ENCODE assay signal across 8 mouse cellular contexts in genomic region chr1:165236321-165237298, GRCm38 (mm10). TPM values are rescaled to one million over a fixed set of nuclear protein-coding genes. Genes with fewer than 3 reads are reported as not detected.
DNase-seq lines count a peak whose midpoint lies in the region; ATAC-seq and TF ChIP-seq lines count a peak whose summit lies in the region.

TSS of gene Tiprl (minus strand) at chr1:165236996.

- no peaks in the 10 kb centered on the region for H3K9me3 ChIP-seq in embryonic facial prominence, embryonic 13.5 days
- no peaks in the 10 kb centered on the region for H3K9me3 ChIP-seq in limb, embryonic 12.5 days
- no peaks in the 10 kb centered on the region for H3K9me3 ChIP-seq in midbrain, embryonic 15.5 days

- H3K9ac ChIP-seq in embryonic facial prominence, embryonic 13.5 days: peak within 1 kb of the TSS; percentile 90
- peak within 1 kb of the TSS; percentile 85 for H3K9ac ChIP-seq in limb, embryonic 12.5 days (replicated peaks)
- H3K9ac ChIP-seq in midbrain, embryonic 15.5 days: peak within 1 kb of the TSS; percentile 79

- TF ChIP-seq CTCF in kidney, adult 2 months (conservative IDR thresholded peaks at IDR 0.05; ENCODE audit: insufficient read depth, insufficient read length, low read depth, low read length): no peak
- TF ChIP-seq CTCF in spleen, adult 2 months (IDR thresholded peaks at IDR 0.05; ENCODE audit: extremely low read depth, insufficient read depth, insufficient read length, insufficient replicate concordance): no peak

- H3K27me3 ChIP-seq in embryonic facial prominence, embryonic 13.5 days: no peaks in the 10 kb centered on the region
- H3K27me3 ChIP-seq in kidney, adult 2 months (replicated peaks; ENCODE audit: control insufficient read depth, insufficient read depth, low read length): no peaks in the 10 kb centered on the region
- H3K27me3 ChIP-seq in limb, embryonic 12.5 days: no peaks in the 10 kb centered on the region
- H3K27me3 ChIP-seq in midbrain, embryonic 15.5 days (replicated peaks): no peaks in the 10 kb centered on the region
- no peaks in the 10 kb centered on the region for H3K27me3 ChIP-seq in spleen, adult 2 months (ENCODE audit: control insufficient read depth, insufficient read depth, low read length)

- peak within 1 kb of the TSS; percentile 91 for H3K27ac ChIP-seq in embryonic facial prominence, embryonic 13.5 days
- peak within 1 kb of the TSS; percentile 81 for H3K27ac ChIP-seq in kidney, adult 2 months (ENCODE audit: insufficient read depth, low read depth, low read length)
- peak within 1 kb of the TSS; percentile 93 for H3K27ac ChIP-seq in limb, embryonic 12.5 days
- H3K27ac ChIP-seq in midbrain, embryonic 15.5 days: peak within 1 kb of the TSS; percentile 93
- peak within 1 kb of the TSS; percentile 92 for H3K27ac ChIP-seq in spleen, adult 2 months (ENCODE audit: insufficient read depth, low read length)

- DNase-seq in 3134 (ENCODE audit: extremely low read depth, insufficient read length, low spot score): peak; percentile 99
- peak; percentile 98 for DNase-seq in adrenal gland, postnatal 36 days
- DNase-seq in heart, adult 18-20 months: peak; percentile 98 to 99
- peak; percentile 99 for DNase-seq in kidney, adult 2 months
- DNase-seq in spleen, adult 2 months (ENCODE audit: low read depth in 1 of 2, low spot score in 2 of 2): peak; percentile 92 to 96

- H3K4me2 ChIP-seq in embryonic facial prominence, embryonic 13.5 days: peak within 1 kb of the TSS; percentile 81
- peak within 1 kb of the TSS; percentile 80 for H3K4me2 ChIP-seq in limb, embryonic 12.5 days
- peak within 1 kb of the TSS; percentile 76 for H3K4me2 ChIP-seq in midbrain, embryonic 15.5 days

- H3K36me3 ChIP-seq in embryonic facial prominence, embryonic 13.5 days: no peaks in the 10 kb centered on the region
- H3K36me3 ChIP-seq in kidney, adult 2 months (ENCODE audit: control insufficient read depth, insufficient read depth, low read length): no peaks in the 10 kb centered on the region
- H3K36me3 ChIP-seq in limb, embryonic 12.5 days: no peaks in the 10 kb centered on the region
- no peaks in the 10 kb centered on the region for H3K36me3 ChIP-seq in midbrain, embryonic 15.5 days (replicated peaks)
- no peaks in the 10 kb centered on the region for H3K36me3 ChIP-seq in spleen, adult 2 months (ENCODE audit: control insufficient read depth, insufficient read depth, low read length)

- peak; percentile 70 for TF ChIP-seq POLR2A in kidney, adult 2 months (IDR thresholded peaks at IDR 0.05; ENCODE audit: low read depth, low read length)
- peak; percentile 69 for TF ChIP-seq POLR2A in spleen, adult 2 months (IDR thresholded peaks at IDR 0.05; ENCODE audit: low read depth, low read length)

- peak within 1 kb of the TSS; percentile 87 for H3K4me3 ChIP-seq in embryonic facial prominence, embryonic 13.5 days
- H3K4me3 ChIP-seq in kidney, adult 2 months (ENCODE audit: insufficient read depth, low read depth, low read length): peak within 1 kb of the TSS; percentile 94
- peak within 1 kb of the TSS; percentile 84 for H3K4me3 ChIP-seq in limb, embryonic 12.5 days (replicated peaks)
- H3K4me3 ChIP-seq in midbrain, embryonic 15.5 days: peak within 1 kb of the TSS; percentile 90
- peak within 1 kb of the TSS; percentile 99 for H3K4me3 ChIP-seq in spleen, adult 2 months (ENCODE audit: extremely low read depth, insufficient read depth, insufficient read length)

- ATAC-seq in embryonic facial prominence, embryonic 13.5 days (ENCODE audit: insufficient number of reproducible peaks, insufficient read depth, low FRiP score, low TSS enrichment, low read depth): peak; percentile 99
- peak; percentile 99 for ATAC-seq in limb, embryonic 12.5 days (ENCODE audit: insufficient number of reproducible peaks, insufficient read depth, low FRiP score, low TSS enrichment, low read depth)
- peak; percentile 99 for ATAC-seq in midbrain, embryonic 15.5 days (replicated peaks)

- under 1% methylated on average over 76 of the region's 76 CpGs for WGBS in embryonic facial prominence, embryonic 13.5 days
- under 1% methylated on average over 76 of the region's 76 CpGs for WGBS in kidney, adult 2 months
- WGBS in limb, embryonic 12.5 days: under 1% methylated on average over 76 of the region's 76 CpGs
- under 1% methylated on average over 74 of the region's 76 CpGs for WGBS in midbrain, embryonic 15.5 days
- WGBS in spleen, adult 2 months: under 1% methylated on average over 76 of the region's 76 CpGs

- peaks cover 19% of the 10 kb centered on the region for H3K4me1 ChIP-seq in embryonic facial prominence, embryonic 13.5 days
- H3K4me1 ChIP-seq in kidney, adult 2 months (ENCODE audit: control insufficient read depth, insufficient read depth, low read length): peaks cover 10% of the 10 kb centered on the region
- H3K4me1 ChIP-seq in limb, embryonic 12.5 days (replicated peaks): peaks cover 15% of the 10 kb centered on the region
- peaks cover 24% of the 10 kb centered on the region for H3K4me1 ChIP-seq in midbrain, embryonic 15.5 days
- peaks cover 2% of the 10 kb centered on the region; the same call in 1 of the 2 replicates for H3K4me1 ChIP-seq in spleen, adult 2 months (ENCODE audit: control insufficient read depth, insufficient read depth, insufficient read length)

RNA-seq across cellular contexts. Expression of gene Tiprl, which starts in this region (rescaled TPM):
- total RNA-seq in adrenal gland, postnatal 36 days (2021): 10 to 100 TPM; 47.9 to 55.5 TPM
- polyA plus RNA-seq in embryonic facial prominence, embryonic 13.5 days (2015; fragmentation: Nextera tagmentation; extraction: Ambion mirVana): 112 TPM in 2 replicates
- 10 to 100 TPM; 34.6 to 45.4 TPM for total RNA-seq in heart, adult 18-20 months (2021)
- 21.0 and 23.2 TPM in 2 replicates for polyA plus RNA-seq in kidney, adult 2 months (2012; rRNA removed)
- 93.2 and 95.9 TPM in 2 replicates for polyA plus RNA-seq in limb, embryonic 12.5 days (2016; fragmentation: Nextera tagmentation; extraction: Ambion mirVana)
- 150 and 153 TPM in 2 replicates for polyA plus RNA-seq in midbrain, embryonic 15.5 days (2015; fragmentation: Nextera tagmentation; extraction: Ambion mirVana)
- 13.2 and 17.1 TPM in 2 replicates for polyA plus RNA-seq in spleen, adult 2 months (2012; rRNA removed)

Comparison
In these comparisons a context has a peak if more than half of its experiments do, and no peak if none do; other contexts are left out.
1. Peak in every context shown above with its lines: DNase-seq, ATAC-seq, H3K4me3 ChIP-seq and H3K27ac ChIP-seq.